Mouse (Mus musculus) ovary, adult 10 weeks (tissue): Measurements from ENCODE around the gene Tpm4. TPM values are rescaled to one million over a fixed set of nuclear protein-coding genes. Genes with fewer than 3 reads are reported as not detected.

Experiments used
- polyA plus RNA-seq: library from polyadenylated mRNA; stranded (reverse); fragments of 350-450 nt; fragmentation: Illumina TruSeq; extraction: RNeasy Lipid Tissue Mini Kit (QIAGEN cat#74804); gene quantifications from one replicate; pipeline ENCODE4 v1.2.3, GENCODE M21; 2014

Tpm4 gene
- polyA plus RNA-seq = 645 TPM

DNA sequence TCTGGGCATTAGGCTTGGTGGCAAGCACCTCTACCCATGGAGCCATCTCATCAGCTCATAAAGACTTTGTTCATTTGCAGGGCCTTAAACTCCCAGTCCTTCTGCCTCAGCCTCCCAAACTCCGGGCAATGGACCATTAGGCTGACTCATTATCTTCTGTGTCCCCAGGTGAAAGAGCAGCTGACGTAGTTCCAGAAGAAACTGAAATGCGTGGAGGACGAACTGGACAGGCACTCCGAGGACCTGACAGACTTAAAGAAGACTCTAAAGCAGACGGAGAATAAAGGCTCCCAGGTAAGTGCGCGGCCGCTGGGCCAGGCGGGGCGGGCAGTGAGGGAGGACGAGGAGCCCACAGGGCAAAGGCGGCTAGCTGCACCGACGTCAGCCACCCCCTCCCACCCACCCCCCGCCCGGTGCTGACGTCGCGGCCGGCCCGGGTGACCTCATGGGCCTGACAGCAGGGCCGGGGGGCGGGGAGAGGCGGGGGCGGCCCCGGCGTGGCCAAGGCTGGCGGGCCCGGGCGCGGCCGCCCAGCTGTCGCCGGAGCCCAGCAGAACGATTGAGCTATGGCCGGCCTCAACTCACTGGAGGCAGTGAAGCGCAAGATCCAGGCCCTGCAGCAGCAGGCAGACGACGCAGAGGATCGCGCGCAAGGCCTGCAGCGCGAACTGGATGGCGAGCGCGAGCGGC is at the start of gene Tpm4:
Gene Tpm4 (plus strand): TSS at position 220 of the 690 bp plus-strand sequence.

DNA sequence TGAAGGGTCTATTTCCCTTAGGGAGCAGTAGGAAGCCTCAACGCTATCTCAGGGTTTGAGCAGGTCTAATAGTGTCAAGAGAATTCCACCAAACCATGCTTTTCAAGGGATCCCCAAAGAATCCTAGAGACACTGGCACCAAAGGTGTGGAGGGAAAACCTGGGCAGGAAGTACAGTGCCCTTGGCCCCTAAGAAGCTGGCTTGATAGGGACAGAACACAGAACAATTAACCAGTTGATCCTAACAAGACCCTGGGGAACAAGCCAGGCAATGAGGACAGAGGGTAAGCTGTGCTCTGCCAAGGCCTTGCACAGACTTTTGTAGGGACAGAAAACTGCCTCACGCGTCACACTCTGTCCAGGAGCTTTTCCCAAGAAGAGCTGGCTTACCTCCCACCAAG is 28.0 kb upstream of the Tpm4 start, which contains the start of gene Olfr374:
Gene Olfr374 (plus strand): TSS at position 301 of the 400 bp plus-strand sequence.

DNA sequence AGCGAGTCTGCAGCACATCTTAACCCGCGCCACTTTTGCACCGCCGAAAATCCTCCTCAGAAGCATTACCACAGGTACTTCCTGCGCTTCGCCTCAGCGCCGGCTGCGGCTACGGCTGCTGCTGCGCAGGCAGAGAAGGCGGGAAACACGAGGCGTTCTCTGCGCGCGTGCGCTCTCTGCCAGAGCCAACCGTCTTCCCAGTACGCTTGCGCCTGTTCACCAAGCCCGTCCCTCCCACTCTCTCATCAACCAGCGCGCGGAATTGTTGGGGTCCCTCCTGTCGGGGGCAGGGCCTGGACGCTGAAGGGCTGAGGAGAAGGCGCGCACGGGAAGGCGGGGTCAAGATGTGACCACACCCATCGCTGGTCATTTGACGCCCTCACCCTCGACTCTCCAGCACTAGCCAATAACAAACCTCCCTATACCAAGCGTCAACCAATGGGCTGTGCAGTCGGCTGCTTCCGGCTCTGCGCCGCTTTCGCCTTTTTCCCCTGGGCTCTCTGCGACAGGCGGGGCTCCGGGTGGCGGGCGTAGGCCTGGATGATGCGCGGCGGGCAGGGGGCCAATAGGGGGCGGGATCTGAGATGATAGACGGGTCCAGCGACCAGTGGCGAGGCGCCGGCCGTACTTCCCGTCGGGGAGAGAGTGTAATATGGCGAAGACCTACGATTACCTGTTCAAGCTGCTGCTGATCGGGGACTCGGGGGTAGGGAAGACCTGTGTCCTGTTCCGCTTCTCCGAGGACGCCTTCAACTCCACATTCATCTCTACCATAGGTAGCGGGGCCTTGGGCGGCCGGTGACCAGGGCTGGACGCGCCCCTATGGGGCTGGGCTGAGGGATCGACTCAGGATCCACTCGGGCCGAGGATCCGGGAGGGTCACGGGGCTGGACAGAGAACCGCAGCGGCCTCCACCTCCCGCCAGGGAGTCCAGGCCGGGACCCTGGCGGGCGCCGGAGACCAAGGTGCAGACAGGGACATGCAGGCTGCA is 26.2 kb downstream of the Tpm4 start, which contains the start of gene Rab8a:
Gene Rab8a (plus strand): TSS at position 494 of the 991 bp plus-strand sequence.

DNA sequence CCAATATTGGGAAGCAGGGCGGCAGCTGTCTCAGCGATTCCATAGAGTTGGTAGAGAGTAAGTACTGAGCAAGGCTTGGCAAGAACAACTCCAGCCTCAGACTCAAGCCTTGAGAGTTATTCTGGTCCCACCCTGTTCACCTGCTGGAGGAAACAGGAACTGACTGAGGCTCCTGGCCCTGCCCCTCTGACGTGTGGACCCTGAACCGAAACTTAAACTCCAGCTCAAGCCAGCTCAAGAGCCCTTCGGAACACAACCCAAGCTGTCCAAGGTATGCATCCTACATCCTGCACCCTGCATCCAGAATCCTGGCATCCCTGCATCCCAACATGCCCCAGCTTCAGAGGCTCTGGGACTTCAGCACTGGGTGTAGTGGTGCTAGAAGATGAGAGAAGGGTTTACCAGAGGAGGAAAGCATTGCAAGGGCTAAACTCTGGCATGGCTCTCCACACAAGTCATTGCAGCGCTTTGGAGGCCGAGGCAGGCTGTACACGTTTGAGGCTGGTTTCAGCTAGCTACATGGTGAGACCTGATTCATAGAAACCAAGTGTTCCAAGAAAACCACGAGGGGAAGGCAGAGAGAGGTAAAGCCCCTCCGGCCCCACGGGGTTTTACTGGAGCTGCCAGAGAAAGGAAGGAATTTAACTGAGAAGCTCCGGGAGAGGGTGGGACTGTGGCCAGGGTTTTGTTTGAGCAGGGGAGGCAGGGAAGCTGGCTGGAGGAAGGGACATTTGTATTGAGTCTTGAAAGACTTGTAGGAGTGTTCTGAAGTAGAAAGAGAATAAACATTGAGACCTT is 54.8 kb downstream of the Tpm4 start, which contains the start of gene Hsh2d:
Gene Hsh2d (plus strand): TSS at position 222 of the 798 bp plus-strand sequence.

Other genes starting within 250 kb of the Tpm4 start
- 28.3 TPM for gene Zfp882, start 226.4 kb upstream of the Tpm4 start, polyA plus RNA-seq
- gene Zfp617, start 226.3 kb upstream of the Tpm4 start, polyA plus RNA-seq = 135 TPM
- 56.3 TPM for gene Zfp961, start 183.9 kb upstream of the Tpm4 start, polyA plus RNA-seq
- not detected for gene Cyp4f18, start 125.3 kb upstream of the Tpm4 start, polyA plus RNA-seq
- gene Olfr372, start 93.8 kb upstream of the Tpm4 start, polyA plus RNA-seq = not detected
- gene Olfr373, start 51.8 kb upstream of the Tpm4 start, polyA plus RNA-seq = not detected
- gene Olfr374, start 27.9 kb upstream of the Tpm4 start, polyA plus RNA-seq = not detected
- gene Rab8a, start 26.2 kb downstream of the Tpm4 start, polyA plus RNA-seq = 45.2 TPM
- not detected for gene Hsh2d, start 54.7 kb downstream of the Tpm4 start, polyA plus RNA-seq
- gene Cib3, start 77.9 kb downstream of the Tpm4 start, polyA plus RNA-seq = not detected
- not detected for gene Gm11034, start 78.7 kb downstream of the Tpm4 start, polyA plus RNA-seq
- 71.7 TPM for gene Fam32a, start 84.8 kb downstream of the Tpm4 start, polyA plus RNA-seq
- gene Ap1m1, start 105.0 kb downstream of the Tpm4 start, polyA plus RNA-seq = 17.5 TPM
- 3.6 TPM for gene Gm10282, start 170.3 kb downstream of the Tpm4 start, polyA plus RNA-seq
- 13.2 TPM for gene Klf2, start 184.1 kb downstream of the Tpm4 start, polyA plus RNA-seq